14 mouse cellular contexts compared by ENCODE assay signal in genomic region chr14:60836709-60837108, GRCm38 (mm10).
"Had no signal": no experiment of that assay in that cellular context is flagged by ENCODE, and none has a peak within 500 bp of the region (broad histone marks: within the 10 kb centered on the region; RNA-seq: fewer than 3 reads in every experiment).

No protein-coding gene starts in this region.

- H3K9ac ChIP-seq: limb, embryonic 15.5 days; liver, embryonic 12.5 days; lung, embryonic 14.5 days; midbrain, embryonic 12.5 days; neural tube, embryonic 15.5 days had no signal

- H3K4me3 ChIP-seq: limb, embryonic 15.5 days; liver, embryonic 12.5 days; megakaryocyte, embryonic 14.5 days; midbrain, embryonic 12.5 days; neural tube, embryonic 15.5 days had no signal

- ATAC-seq: liver, embryonic 12.5 days had no signal

- H3K9me3 ChIP-seq: limb, embryonic 15.5 days; liver, embryonic 12.5 days; neural tube, embryonic 15.5 days had no signal

- DNase-seq: kidney, postnatal 10 days; kidney, postnatal 4 days; layer of hippocampus, adult 9-11 months; layer of hippocampus, postnatal 36 days; lung, embryonic 14.5 days; lung, postnatal 14 days; thymus, postnatal 4 days had no signal

- H3K27ac ChIP-seq: limb, embryonic 15.5 days; liver, embryonic 12.5 days; macrophage; midbrain, embryonic 12.5 days; neural tube, embryonic 15.5 days; stomach, postnatal 0 days had no signal

- H3K4me2 ChIP-seq: limb, embryonic 15.5 days; liver, embryonic 12.5 days; lung, embryonic 14.5 days; midbrain, embryonic 12.5 days; neural tube, embryonic 15.5 days had no signal

- H3K4me1 ChIP-seq: limb, embryonic 15.5 days; megakaryocyte, embryonic 14.5 days; neural tube, embryonic 15.5 days had no signal

- H3K27me3 ChIP-seq: limb, embryonic 15.5 days; liver, embryonic 12.5 days; megakaryocyte, embryonic 14.5 days; midbrain, embryonic 12.5 days; neural tube, embryonic 15.5 days had no signal
